Mouse (Mus musculus): Measurements from ENCODE around the gene Scfd2. TPM values are rescaled to one million over a fixed set of nuclear protein-coding genes. Genes with fewer than 3 reads are reported as not detected.

Gene Scfd2
- polyA plus RNA-seq, 2 experiments, result 3.9 to 9.4 TPM

DNA sequence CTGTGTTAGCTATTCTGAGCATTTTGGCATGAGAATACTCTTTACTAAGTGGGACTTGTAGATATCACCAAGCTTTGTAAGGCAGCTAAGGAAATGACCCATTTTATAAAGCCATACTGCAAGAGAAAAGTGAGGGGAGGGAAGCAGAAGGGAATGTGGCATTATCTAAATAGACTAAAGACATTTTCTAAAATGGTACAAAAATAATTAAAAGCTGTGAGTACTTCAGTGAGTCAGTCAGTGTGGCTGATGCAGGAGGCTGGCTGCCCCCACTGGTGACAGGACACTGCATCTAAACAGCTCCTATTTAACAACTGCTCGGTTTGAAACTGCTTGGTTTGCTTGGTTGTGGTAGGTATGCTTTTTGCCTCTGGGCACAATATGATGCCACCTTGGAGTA, 276.6 kb downstream of the Scfd2 start:
- DNase-seq (ENCODE audit: low read depth in 3 of 3, low spot score in 3 of 3) (no peak), ATAC-seq (ENCODE audit: insufficient read depth) (no peak)
- Histone ChIP-seq H3K36me3 (replicated peaks; ENCODE audit: control insufficient read depth, insufficient read depth, low read depth) (no peaks in the 10 kb centered on the region), H3K4me3 (ENCODE audit: insufficient read depth in 1 of 2, low read depth in 2 of 2, low read length in 2 of 2) (no peak overlapping the region), H3K4me1 (replicated peaks; ENCODE audit: control insufficient read depth in 2 of 2, insufficient read depth in 2 of 2, low read length in 1 of 2) (peaks cover 0 to 5% of the 10 kb centered on the region in 2 experiments; a peak in 2 of 4 replicates), H3K9me3 (ENCODE audit: control insufficient read depth, low read length) (no peaks in the 10 kb centered on the region), H3K4me2 (ENCODE audit: low read depth) (no peak overlapping the region), H3K27me3 (ENCODE audit: control insufficient read depth, insufficient read depth, low read length) (no peaks in the 10 kb centered on the region), H3K27ac (no peak overlapping the region), H3K9ac (replicated peaks) (no peak overlapping the region)
- no peak for TF ChIP-seq CTCF (IDR thresholded peaks at IDR 0.05; ENCODE audit: low read depth)
- no peak for TF ChIP-seq EP300 (IDR thresholded peaks at IDR 0.05; ENCODE audit: low read depth)
- 58% methylated on average over 1 of the region's 1 CpGs for WGBS (ENCODE audit: insufficient replicate concordance)

GRCm38 (mm10) chr5:74253724-74254328, 277.7 kb downstream of the Scfd2 start:
- no peaks in the 10 kb centered on the region for H3K36me3 ChIP-seq (replicated peaks; ENCODE audit: control insufficient read depth, insufficient read depth, low read depth)
- no peak for DNase-seq (ENCODE audit: low read depth in 3 of 3, low spot score in 3 of 3)

DNA sequence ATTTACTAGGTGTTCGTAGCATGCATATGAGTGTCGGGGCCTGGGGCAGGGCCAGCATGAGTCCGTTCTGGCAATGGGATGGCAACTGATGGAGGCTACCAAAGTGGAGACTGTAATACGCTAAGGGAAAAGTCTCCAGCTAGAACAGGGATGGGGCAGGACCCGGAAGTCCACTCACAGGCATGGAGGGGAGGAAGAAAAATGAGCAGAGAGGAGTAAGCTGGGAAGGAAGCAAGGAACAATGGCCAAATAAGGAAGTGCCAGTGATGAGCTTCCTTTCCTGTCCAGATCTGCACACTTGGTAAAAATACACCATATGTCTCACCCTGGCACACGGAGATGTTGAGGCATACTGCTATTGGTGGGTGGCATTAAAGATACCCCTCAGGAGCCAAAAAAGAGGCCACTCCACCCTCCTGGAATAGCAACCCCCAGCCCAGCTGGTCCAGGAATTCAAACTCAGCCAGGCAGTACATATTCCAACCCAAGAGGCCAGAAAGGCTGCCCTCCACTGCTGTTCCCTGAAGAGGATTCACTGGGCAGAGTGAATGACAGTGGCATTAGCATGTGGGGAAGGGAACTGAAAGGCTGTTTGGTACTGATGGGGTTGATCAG, 278.8 kb downstream of the Scfd2 start:
- peaks cover 0 to 4% of the 10 kb centered on the region in 2 experiments; a peak in 1 of 4 replicates for H3K4me1 ChIP-seq (replicated peaks; ENCODE audit: control insufficient read depth in 2 of 2, insufficient read depth in 2 of 2, low read length in 1 of 2)
- H3K4me3 ChIP-seq (ENCODE audit: insufficient read depth in 1 of 2, low read depth in 2 of 2, low read length in 2 of 2), result no peak overlapping the region
- TF ChIP-seq CTCF (IDR thresholded peaks at IDR 0.05; ENCODE audit: low read depth) (no peak), EP300 (IDR thresholded peaks at IDR 0.05; ENCODE audit: low read depth) (no peak)
- no peaks in the 10 kb centered on the region for H3K27me3 ChIP-seq (ENCODE audit: control insufficient read depth, insufficient read depth, low read length)
- DNase-seq (ENCODE audit: low read depth in 3 of 3, low spot score in 3 of 3) (no peak), ATAC-seq (ENCODE audit: insufficient read depth) (no peak)
- H3K9me3 ChIP-seq (ENCODE audit: control insufficient read depth, low read length), result no peaks in the 10 kb centered on the region
- H3K4me2 ChIP-seq (ENCODE audit: low read depth), result no peak overlapping the region
- no peaks in the 10 kb centered on the region for H3K36me3 ChIP-seq (replicated peaks; ENCODE audit: control insufficient read depth, insufficient read depth, low read depth)
- no peak overlapping the region for H3K9ac ChIP-seq (replicated peaks)
- H3K27ac ChIP-seq, result no peak overlapping the region
- 66% methylated on average over 6 of the region's 6 CpGs for WGBS (ENCODE audit: insufficient replicate concordance)

More at GRCm38 (mm10) chr5:74253724-74254328, 277.7 kb downstream of the Scfd2 start:
- Histone ChIP-seq H3K4me2 (ENCODE audit: low read depth) (no peak overlapping the region), H3K4me3 (ENCODE audit: insufficient read depth in 1 of 2, low read depth in 2 of 2, low read length in 2 of 2) (no peak overlapping the region), H3K9ac (replicated peaks) (no peak overlapping the region), H3K4me1 (replicated peaks; ENCODE audit: control insufficient read depth in 2 of 2, insufficient read depth in 2 of 2, low read length in 1 of 2) (peaks cover 0 to 4% of the 10 kb centered on the region in 2 experiments; a peak in 1 of 4 replicates), H3K27ac (no peak overlapping the region), H3K27me3 (ENCODE audit: control insufficient read depth, insufficient read depth, low read length) (no peaks in the 10 kb centered on the region), H3K9me3 (ENCODE audit: control insufficient read depth, low read length) (no peaks in the 10 kb centered on the region)
- WGBS (ENCODE audit: insufficient replicate concordance), result 37% methylated on average over 7 of the region's 7 CpGs
- no peak for TF ChIP-seq EP300 (IDR thresholded peaks at IDR 0.05; ENCODE audit: low read depth)
- ATAC-seq (ENCODE audit: insufficient read depth), result no peak

DNA sequence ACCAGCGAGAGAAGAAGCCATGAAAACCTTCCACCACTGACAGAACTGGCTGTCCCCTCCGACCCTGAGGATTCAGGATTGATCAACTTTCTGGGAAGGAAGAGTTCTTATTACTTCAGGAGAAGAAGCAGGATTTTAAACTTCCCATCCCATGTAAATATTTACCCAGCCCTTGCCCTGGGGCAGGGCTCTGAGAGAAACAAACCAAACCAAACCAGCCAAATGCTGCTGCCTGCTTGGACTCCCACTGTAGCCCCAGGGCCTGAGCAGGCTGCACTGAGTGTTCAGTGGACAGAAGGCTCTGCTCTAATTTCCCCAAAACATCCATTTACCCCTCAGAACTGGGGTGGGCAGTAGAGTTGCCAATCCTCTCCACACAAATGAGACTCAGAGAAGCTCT, 280.6 kb downstream of the Scfd2 start:
- no peaks in the 10 kb centered on the region for H3K9me3 ChIP-seq (ENCODE audit: control insufficient read depth, low read length)
- H3K36me3 ChIP-seq (replicated peaks; ENCODE audit: control insufficient read depth, insufficient read depth, low read depth), result no peaks in the 10 kb centered on the region
- peaks cover 0 to 4% of the 10 kb centered on the region in 2 experiments; a peak in 1 of 4 replicates for H3K4me1 ChIP-seq (replicated peaks; ENCODE audit: control insufficient read depth in 2 of 2, insufficient read depth in 2 of 2, low read length in 1 of 2)
- no peak overlapping the region for H3K27ac ChIP-seq
- H3K27me3 ChIP-seq (ENCODE audit: control insufficient read depth, insufficient read depth, low read length), result no peaks in the 10 kb centered on the region
- no peak overlapping the region for H3K9ac ChIP-seq (replicated peaks)
- H3K4me3 ChIP-seq (ENCODE audit: insufficient read depth in 1 of 2, low read depth in 2 of 2, low read length in 2 of 2), result no peak overlapping the region
- TF ChIP-seq CTCF (IDR thresholded peaks at IDR 0.05; ENCODE audit: low read depth), result no peak
- TF ChIP-seq EP300 (IDR thresholded peaks at IDR 0.05; ENCODE audit: low read depth), result no peak
- H3K4me2 ChIP-seq (ENCODE audit: low read depth), result no peak overlapping the region
- DNase-seq (ENCODE audit: low read depth in 3 of 3, low spot score in 3 of 3) (no peak), ATAC-seq (ENCODE audit: insufficient read depth) (no peak)
- WGBS (ENCODE audit: insufficient replicate concordance), result 52% methylated on average over 2 of the region's 2 CpGs

- peaks cover 0 to 4% of the 10 kb centered on the region in 2 experiments; a peak in 1 of 4 replicates for H3K4me1 ChIP-seq (replicated peaks; ENCODE audit: control insufficient read depth in 2 of 2, insufficient read depth in 2 of 2, low read length in 1 of 2)
- no peaks in the 10 kb centered on the region for H3K27me3 ChIP-seq (ENCODE audit: control insufficient read depth, insufficient read depth, low read length)
- no peaks in the 10 kb centered on the region for H3K9me3 ChIP-seq (ENCODE audit: control insufficient read depth, low read length)
- H3K4me2 ChIP-seq (ENCODE audit: low read depth), result no peak overlapping the region
- no peak overlapping the region for H3K9ac ChIP-seq (replicated peaks)
- WGBS (ENCODE audit: insufficient replicate concordance), result 63% methylated on average over 7 of the region's 7 CpGs
- H3K36me3 ChIP-seq (replicated peaks; ENCODE audit: control insufficient read depth, insufficient read depth, low read depth), result no peaks in the 10 kb centered on the region
- H3K27ac ChIP-seq, result no peak overlapping the region
- ATAC-seq (ENCODE audit: insufficient read depth), result no peak
- no peak for TF ChIP-seq EP300 (IDR thresholded peaks at IDR 0.05; ENCODE audit: low read depth)
- no peak for TF ChIP-seq CTCF (IDR thresholded peaks at IDR 0.05; ENCODE audit: low read depth)
- DNase-seq (ENCODE audit: low read depth in 3 of 3, low spot score in 3 of 3), result no peak
- no peak overlapping the region for H3K4me3 ChIP-seq (ENCODE audit: insufficient read depth in 1 of 2, low read depth in 2 of 2, low read length in 2 of 2)
Measured at GRCm38 (mm10) chr5:74250308-74250707, 281.3 kb downstream of the Scfd2 start.
